Comparison of ENCODE assay signal across 31 mouse cellular contexts in the genomic region with DNA sequence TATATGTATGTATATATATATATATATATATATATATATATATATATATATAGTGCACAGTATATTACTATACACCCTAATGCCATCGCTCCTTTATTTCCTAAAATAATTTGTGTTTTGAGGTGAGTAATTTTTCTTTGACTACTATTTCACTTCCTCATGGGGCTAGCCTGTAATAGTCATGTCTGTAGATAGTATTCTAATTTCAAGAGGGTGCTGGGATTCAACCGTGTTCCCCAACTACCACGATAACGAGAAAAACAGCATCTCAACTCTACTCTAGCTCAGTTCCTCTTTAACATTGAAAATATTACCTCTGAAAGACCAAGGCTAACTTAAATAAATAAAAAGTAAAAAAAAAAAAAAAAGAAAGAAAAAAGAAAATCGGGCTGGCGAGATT.
"Had no signal": no experiment of that assay in that cellular context is flagged by ENCODE, and none has a peak within 500 bp of the region (broad histone marks: within the 10 kb centered on the region; RNA-seq: fewer than 3 reads in every experiment).

No protein-coding gene starts in this region.

- DNase-seq: left cerebral cortex, postnatal 4 days; liver; liver, embryonic 13.5 days; liver, postnatal 0 days; lung, adult 18-20 months; lung, adult 2 months; lung, embryonic 14.5 days; lung, postnatal 10 days; lung, postnatal 14 days; lung, postnatal 36 days; lung, postnatal 4 days; midbrain, embryonic 14.5 days had no signal

- ATAC-seq: liver, postnatal 0 days; lung, postnatal 0 days; midbrain, embryonic 13.5 days; midbrain, embryonic 15.5 days; midbrain, embryonic 16.5 days had no signal

- H3K4me1 ChIP-seq: limb, embryonic 10.5 days; limb, embryonic 12.5 days; limb, embryonic 13.5 days; limb, embryonic 15.5 days; liver, embryonic 13.5 days; liver, embryonic 15.5 days; lung, embryonic 15.5 days had no signal

- H3K4me3 ChIP-seq: limb, embryonic 10.5 days; limb, embryonic 12.5 days; limb, embryonic 13.5 days; limb, embryonic 15.5 days; liver, embryonic 13.5 days; liver, embryonic 15.5 days; lung, embryonic 15.5 days; megakaryocyte, embryonic 14.5 days; midbrain, embryonic 10.5 days; midbrain, embryonic 12.5 days; midbrain, embryonic 13.5 days; midbrain, embryonic 15.5 days; myocyte; neural tube, embryonic 12.5 days had no signal

- H3K9me3 ChIP-seq: limb, embryonic 10.5 days; limb, embryonic 12.5 days; limb, embryonic 13.5 days; limb, embryonic 15.5 days; liver, embryonic 13.5 days; liver, embryonic 15.5 days; lung, embryonic 15.5 days; megakaryocyte, embryonic 14.5 days; midbrain, embryonic 10.5 days; midbrain, embryonic 12.5 days; midbrain, embryonic 13.5 days; midbrain, embryonic 15.5 days; neural tube, embryonic 12.5 days had no signal

- H3K9ac ChIP-seq: limb, embryonic 12.5 days; limb, embryonic 13.5 days; limb, embryonic 15.5 days; liver, embryonic 13.5 days; liver, embryonic 14.5 days; liver, embryonic 15.5 days; liver, postnatal 0 days; lung, embryonic 14.5 days; lung, embryonic 15.5 days; midbrain, embryonic 12.5 days; midbrain, embryonic 13.5 days; midbrain, embryonic 15.5 days; neural tube, embryonic 12.5 days had no signal

- H3K27ac ChIP-seq: limb, embryonic 10.5 days; limb, embryonic 12.5 days; limb, embryonic 13.5 days; limb, embryonic 15.5 days; liver, embryonic 13.5 days; liver, embryonic 14.5 days; liver, embryonic 15.5 days; lung, embryonic 15.5 days; macrophage; midbrain, embryonic 10.5 days; midbrain, embryonic 12.5 days; midbrain, embryonic 13.5 days; midbrain, embryonic 15.5 days; neural tube, embryonic 12.5 days had no signal

- H3K27me3 ChIP-seq: limb, embryonic 12.5 days; limb, embryonic 13.5 days; limb, embryonic 15.5 days; liver, embryonic 13.5 days; liver, embryonic 15.5 days; lung, embryonic 15.5 days; megakaryocyte, embryonic 14.5 days; midbrain, embryonic 12.5 days; midbrain, embryonic 13.5 days; midbrain, embryonic 15.5 days; neural tube, embryonic 12.5 days had no signal

- H3K4me2 ChIP-seq: limb, embryonic 12.5 days; limb, embryonic 13.5 days; limb, embryonic 15.5 days; liver, embryonic 11.5 days; liver, embryonic 13.5 days; liver, embryonic 15.5 days; lung, embryonic 14.5 days; lung, embryonic 15.5 days; midbrain, embryonic 11.5 days; midbrain, embryonic 12.5 days; midbrain, embryonic 13.5 days; midbrain, embryonic 15.5 days; neural tube, embryonic 12.5 days had no signal

- H3K36me3 ChIP-seq: limb, embryonic 10.5 days; limb, embryonic 12.5 days; limb, embryonic 13.5 days; limb, embryonic 15.5 days; liver, embryonic 13.5 days; liver, embryonic 15.5 days; lung, embryonic 15.5 days; midbrain, embryonic 10.5 days; midbrain, embryonic 12.5 days; midbrain, embryonic 13.5 days; midbrain, embryonic 15.5 days; neural tube, embryonic 12.5 days had no signal
